Mouse (Mus musculus) heart, postnatal 10 days (tissue): Measurements from ENCODE around the gene Ulk2. TPM values are rescaled to one million over a fixed set of nuclear protein-coding genes. Genes with fewer than 3 reads are reported as not detected.

Experiments
- DNase-seq, 2 experiments: peaks; one replicate each; pipeline ENCODE4 v3.0.0; 2021
- intact Hi-C: fragments of 180-260 bp; cut with DNase I; formaldehyde crosslinking; loops from one replicate; pipeline ENCODE4 v1.15.1; 2025
- total RNA-seq, 2 experiments: library from RNA; stranded (reverse); gene quantifications; 2 replicates each; pipeline ENCODE4 v1.2.3; 2021

Gene Ulk2
- total RNA-seq, 2 experiments from 2014 or later: 42.9 to 48.4 TPM

DNA sequence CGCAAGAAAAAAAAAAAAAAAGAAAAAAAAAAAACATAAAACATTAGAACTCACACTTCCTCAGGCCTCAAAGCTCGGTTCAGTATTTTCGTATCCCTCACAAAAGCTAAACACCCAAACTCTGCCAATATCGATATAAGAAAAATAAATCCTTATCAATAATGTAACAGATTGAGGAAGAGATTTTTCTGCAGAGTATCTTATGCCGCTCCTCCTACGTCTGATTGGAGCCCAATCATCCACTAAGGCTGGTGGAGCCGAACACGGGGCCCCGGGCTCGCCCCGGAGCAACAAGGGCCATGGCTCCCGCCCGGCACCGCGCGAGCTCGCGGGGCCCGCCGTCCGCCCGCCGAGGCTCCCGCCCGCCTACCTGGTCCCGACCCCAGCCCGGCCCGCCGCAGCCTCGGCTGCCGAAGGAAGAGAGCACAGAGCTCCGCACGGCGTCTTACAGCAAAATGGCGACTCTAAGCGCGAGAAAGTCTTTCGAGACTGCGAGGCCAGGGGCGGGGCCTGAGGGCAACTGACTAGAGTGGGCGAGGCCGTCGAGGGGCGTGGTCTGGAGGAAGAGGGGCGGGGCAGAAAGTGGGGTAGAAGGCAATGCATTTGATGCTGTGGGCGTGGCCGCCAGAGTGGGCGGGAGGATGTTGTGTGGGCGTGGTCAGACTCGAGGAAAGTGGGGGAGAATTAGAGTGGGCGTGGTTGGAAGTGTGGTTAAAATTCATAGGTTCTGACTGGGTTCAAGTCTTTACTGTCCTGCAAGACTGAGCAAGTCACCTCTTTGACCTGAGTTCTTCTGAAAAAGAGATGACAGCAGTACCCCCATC lies 93.1 kb downstream of the Ulk2 start, which contains the start of gene Prpsap2:
TSS of gene Prpsap2 (minus strand) at position 505 of the 824 bp plus-strand sequence.
- intact Hi-C loops: no loop called here
- DNase-seq: peak; percentile 98 to 100

GRCm38 (mm10) chr11:61760518-61760917 lies 94.4 kb downstream of the Ulk2 start:
- no peak for DNase-seq
- intact Hi-C loops: no loop called here

DNA sequence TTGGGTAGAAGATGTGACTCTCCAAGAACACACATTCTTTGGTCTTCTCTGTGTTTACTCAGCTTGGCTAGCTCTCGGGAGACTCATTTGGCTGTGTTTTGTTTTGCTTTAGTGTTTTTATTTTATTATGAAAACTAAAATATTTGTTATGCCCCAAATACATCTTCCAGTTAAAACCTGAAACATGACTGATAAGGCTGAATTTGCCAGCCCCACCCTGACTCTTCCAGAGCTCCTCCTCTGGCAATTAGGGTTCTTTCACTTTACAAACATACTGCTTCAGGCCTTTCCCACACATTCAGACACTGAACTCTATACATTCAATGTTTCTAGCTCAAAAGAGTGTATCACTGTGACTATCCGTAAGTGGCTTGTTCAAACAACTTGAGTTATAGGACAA lies 97.7 kb downstream of the Ulk2 start:
- no peak for DNase-seq
- intact Hi-C loops: no loop called here

GRCm38 (mm10) chr11:61751612-61752011 lies 103.3 kb downstream of the Ulk2 start:
- DNase-seq: no peak
- intact Hi-C loops: no loop called here

DNA sequence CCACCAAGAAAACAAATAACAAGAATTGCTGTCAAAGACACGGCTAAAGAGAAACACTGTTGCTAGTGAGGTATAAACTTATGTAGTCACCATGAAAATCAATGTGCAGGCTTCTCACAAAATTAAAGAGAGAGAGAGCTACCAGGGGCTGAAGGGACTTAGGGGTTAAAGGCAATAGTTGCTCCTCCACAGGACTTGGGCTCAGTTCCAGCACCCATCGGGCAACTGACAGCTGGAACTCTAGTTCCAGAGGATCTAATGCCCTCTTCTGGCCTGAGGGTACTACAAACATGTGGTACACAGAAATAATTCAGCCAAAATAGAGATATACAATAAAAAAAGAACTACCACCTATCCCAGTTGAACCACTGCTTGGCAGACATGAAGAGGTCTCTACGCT lies 107.7 kb downstream of the Ulk2 start:
- no peak for DNase-seq

DNA sequence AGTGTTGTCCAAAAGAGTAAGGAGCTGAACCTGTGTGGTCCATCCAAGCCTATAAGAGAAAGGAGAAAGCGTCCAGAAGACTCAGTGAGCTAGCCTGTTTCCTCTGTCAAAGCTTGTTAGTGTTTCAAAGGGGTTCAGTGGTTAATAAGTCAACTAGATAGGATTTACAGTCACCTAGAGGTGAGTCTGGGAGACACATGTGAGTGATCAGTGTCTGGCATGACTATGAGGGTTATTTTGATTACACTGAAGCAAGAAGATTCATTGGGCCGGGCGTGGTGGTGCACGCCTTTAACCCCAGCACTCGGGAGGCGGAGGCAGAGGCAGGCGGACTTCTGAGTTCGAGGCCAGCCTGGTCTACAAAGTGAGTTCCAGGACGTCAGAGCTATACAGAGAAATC lies 109.1 kb downstream of the Ulk2 start:
- DNase-seq: no peak
- intact Hi-C loops: no loop called here

More for the DNA sequence above, 107.7 kb downstream of the Ulk2 start:
- intact Hi-C loops: no loop called here

GRCm38 (mm10) chr11:61744460-61744859 lies 110.4 kb downstream of the Ulk2 start:
- intact Hi-C loops: no loop called here
- DNase-seq: no peak

GRCm38 (mm10) chr11:61743768-61744167 lies 111.1 kb downstream of the Ulk2 start:
- intact Hi-C loops: no loop called here
- DNase-seq: no peak

DNA sequence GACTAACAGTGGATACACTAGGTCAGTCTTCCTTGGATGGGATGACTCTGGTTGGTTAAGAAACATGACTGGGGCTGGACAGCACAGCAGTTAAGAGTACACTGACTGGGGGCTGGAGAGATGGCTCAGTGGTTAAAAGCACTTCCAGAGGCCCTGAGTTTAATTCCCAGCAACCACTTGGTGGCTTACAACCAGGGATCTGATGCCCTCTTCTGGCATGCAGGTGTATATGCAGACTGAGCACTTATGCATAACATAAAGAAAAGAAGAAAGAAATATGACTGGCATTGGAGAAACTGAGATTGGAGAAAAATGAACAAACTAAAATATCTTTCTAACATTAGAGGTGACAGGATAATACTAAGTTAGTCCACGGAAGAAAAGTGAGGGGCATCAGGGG lies 114.4 kb downstream of the Ulk2 start:
- intact Hi-C loops: no loop called here
- no peak for DNase-seq

GRCm38 (mm10) chr11:61737290-61737689 lies 117.6 kb downstream of the Ulk2 start:
- intact Hi-C loops: no loop called here
- no peak for DNase-seq

- intact Hi-C loops: no loop called here
Measured at GRCm38 (mm10) chr11:61732672-61733071, 122.2 kb downstream of the Ulk2 start.

DNA sequence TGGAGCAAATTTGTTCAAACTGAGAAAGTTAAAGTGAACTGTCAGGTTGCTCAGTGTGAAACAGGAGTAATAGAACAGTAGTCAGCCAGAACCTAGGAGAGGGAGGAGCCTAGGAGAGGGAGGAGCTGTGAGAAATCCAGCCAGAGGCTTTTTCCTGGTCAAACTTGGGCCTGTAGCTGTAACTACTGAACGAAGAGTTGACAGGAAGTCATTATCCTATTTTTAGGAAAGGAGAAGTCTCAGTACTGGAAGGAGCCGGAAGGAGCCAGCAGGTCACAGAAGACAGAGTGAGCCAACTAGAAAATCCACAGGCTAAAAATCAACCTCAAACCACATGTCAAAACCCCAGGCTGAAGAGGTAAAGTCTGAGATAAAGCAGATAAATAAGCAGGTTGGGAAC lies 126.8 kb downstream of the Ulk2 start:
- DNase-seq: peak; percentile 28 to 36

More at GRCm38 (mm10) chr11:61732672-61733071, 122.2 kb downstream of the Ulk2 start:
- no peak for DNase-seq

More for the DNA sequence above, 126.8 kb downstream of the Ulk2 start:
- intact Hi-C loops: no loop called here

Other genes with a start within 250 kb of the Ulk2 start
- gene Grap, start 201.8 kb downstream of the Ulk2 start, total RNA-seq: 10 to 100 TPM; 13.4 to 14.4 TPM
- gene Fam83g, start 171.0 kb downstream of the Ulk2 start, total RNA-seq: under 1 TPM; 0.12 to 0.29 TPM
- not detected for gene Slc5a10, start 134.2 kb downstream of the Ulk2 start, total RNA-seq
- gene Prpsap2, start 93.0 kb downstream of the Ulk2 start, total RNA-seq: 1 to 10 TPM; 8.5 to 9.6 TPM
- gene Akap10, start 75.2 kb upstream of the Ulk2 start, total RNA-seq: 10 to 100 TPM; 17.2 to 19.8 TPM
- 10 to 100 TPM; 10.5 to 15.9 TPM for gene Specc1, start 101.7 kb upstream of the Ulk2 start, total RNA-seq